Mouse (Mus musculus) cerebellum, adult 2 months (tissue): Measurements from ENCODE around the gene Polr3gl. TPM values are rescaled to one million over a fixed set of nuclear protein-coding genes. Genes with fewer than 3 reads are reported as not detected.
A peak's percentile ranks its signal among the peaks of the same experiment; 100 is the strongest.
"Not testable (repeated sequence)": the region's sequence is repeated elsewhere in the genome, so short reads cannot be mapped to it uniquely, and the experiment has no call there.

Experiments used
- DNase-seq, 2 experiments: peaks; one replicate each; pipeline ENCODE4 v3.0.0; 2021
- H3K27ac ChIP-seq: fragments of 200-500 bp; 2 replicates; pipeline ENCODE4 v1.5.1; 2012; ENCODE audit warnings: low read length, control low read depth, inconsistent platforms; ENCODE audit not compliant: insufficient read depth
- H3K27me3 ChIP-seq: fragments of 200-500 bp; 2 replicates; pipeline ENCODE4 v1.6.1; 2012; ENCODE audit warnings: inconsistent platforms, mild to moderate bottlenecking, low read length, moderate library complexity; ENCODE audit not compliant: control insufficient read depth, insufficient read depth
- H3K4me1 ChIP-seq: fragments of 200-500 bp; 2 replicates; pipeline ENCODE4 v1.6.1; 2011; ENCODE audit warnings: low read length; ENCODE audit not compliant: control insufficient read depth, insufficient read depth
- H3K4me3 ChIP-seq: fragments of 200-500 bp; replicated peaks from 2 replicates; pipeline ENCODE3; 2011; ENCODE audit warnings: mild to moderate bottlenecking, low read depth, low read length, control low read depth; ENCODE audit not compliant: insufficient read depth
- CTCF ChIP-seq: fragments of 200-500 bp; IDR thresholded peaks from 2 replicates; pipeline ENCODE4 v1.5.1; 2011; ENCODE audit warnings: low read depth, mild to moderate bottlenecking, control low read depth, low read length, moderate library complexity, borderline replicate concordance; ENCODE audit not compliant: insufficient read depth
- POLR2A ChIP-seq: fragments of 200-500 bp; IDR thresholded peaks from 2 replicates; pipeline ENCODE4 v1.6.1; 2011; ENCODE audit warnings: low read length, control low read depth, borderline replicate concordance; ENCODE audit not compliant: insufficient read depth
- WGBS: fragments of 180-500 bp; shearing (Covaris S2); methylation state at CpG from one replicate; pipeline ENCODE4 v1.1.7; 2018; 5-methylcytosine and 5-hydroxymethylcytosine counted together
- polyA plus RNA-seq: library from polyadenylated mRNA; depleted of rRNA; stranded (reverse); fragments of >200 nt; gene quantifications from 2 replicates; pipeline ENCODE4 v1.2.3, GENCODE M21; 2012

Gene Polr3gl
- polyA plus RNA-seq, 1 experiment, result 55.5 TPM

GRCm38 (mm10) chr3:96629729-96630600 is 36.0 kb upstream of the Polr3gl start, which contains the start of gene Rbm8a:
TSS of gene Rbm8a (plus strand) at chr3:96629933.
- no peaks in the 10 kb centered on the region; the same call in 1 of the 2 replicates for H3K4me1 ChIP-seq
- H3K27me3 ChIP-seq, result no peaks in the 10 kb centered on the region
- H3K4me3 ChIP-seq, result peak within 1 kb of the TSS; percentile 69
- H3K27ac ChIP-seq, result peak within 1 kb of the TSS; percentile 45
- peak; percentile 97 for TF ChIP-seq POLR2A
- no peak for TF ChIP-seq CTCF
- under 1% methylated on average over 48 of the region's 48 CpGs for WGBS
- peak; percentile 97 for DNase-seq

DNA sequence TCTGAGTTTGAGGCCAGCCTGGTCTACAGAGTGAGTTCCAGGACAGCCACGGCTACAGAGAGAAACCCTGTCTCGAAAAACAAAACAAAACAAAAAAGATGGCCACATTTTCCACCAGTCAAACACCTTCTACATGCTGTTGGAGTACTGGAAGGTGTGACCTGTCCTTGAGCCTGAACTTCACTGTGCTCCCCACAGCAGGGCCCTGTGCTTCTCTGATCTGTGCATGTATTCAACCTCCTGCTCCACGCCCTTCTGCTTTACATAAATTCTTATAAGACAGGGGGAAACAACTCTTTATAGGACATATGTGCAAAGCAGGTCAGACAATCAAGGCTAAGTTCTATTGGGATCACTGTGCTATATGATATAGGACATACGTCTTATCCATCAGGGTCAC is 29.2 kb upstream of the Polr3gl start:
- no peak overlapping the region for H3K4me3 ChIP-seq
- no peak for TF ChIP-seq POLR2A
- no peak for TF ChIP-seq CTCF
- H3K27me3 ChIP-seq, result no peaks in the 10 kb centered on the region
- H3K4me1 ChIP-seq, result no peaks in the 10 kb centered on the region
- WGBS, result 88% methylated on average over 4 of the region's 4 CpGs
- DNase-seq, result no peak
- H3K27ac ChIP-seq, result no peak overlapping the region

- DNase-seq, result no peak
- no peak overlapping the region for H3K27ac ChIP-seq
- TF ChIP-seq POLR2A (no peak), CTCF (no peak)
- H3K27me3 ChIP-seq, result no peaks in the 10 kb centered on the region
- H3K4me3 ChIP-seq, result no peak overlapping the region
- no peaks in the 10 kb centered on the region for H3K4me1 ChIP-seq
- WGBS, result 92% methylated on average over 3 of the region's 3 CpGs
Measured at GRCm38 (mm10) chr3:96617941-96618340, 24.0 kb upstream of the Polr3gl start.

DNA sequence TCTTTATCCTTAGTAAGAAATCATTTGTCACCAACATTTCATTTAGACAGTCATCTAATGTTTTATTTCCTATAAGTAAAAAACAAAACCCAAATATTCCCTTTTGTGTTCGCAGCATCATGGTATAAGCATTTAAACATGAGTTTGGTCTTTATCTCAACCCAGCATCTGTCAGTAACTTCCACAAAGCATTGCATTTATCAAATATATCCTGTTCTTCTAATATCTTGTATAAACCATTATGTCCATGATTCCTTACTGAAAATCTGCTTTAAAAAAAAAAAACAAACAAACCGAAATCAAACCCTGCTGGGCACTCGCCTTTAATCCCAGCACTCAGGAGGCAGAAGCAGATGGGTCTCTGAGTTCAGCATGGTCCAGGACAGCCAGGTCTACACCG is 12.6 kb upstream of the Polr3gl start:
- no peak for DNase-seq
- peak; percentile 2; the same call in 1 of the 2 replicates for TF ChIP-seq CTCF
- no peak for TF ChIP-seq POLR2A
- no peak overlapping the region for H3K27ac ChIP-seq
- WGBS, result 93% methylated on average over 4 of the region's 4 CpGs
- no peaks in the 10 kb centered on the region; the same call in 1 of the 2 replicates for H3K27me3 ChIP-seq
- H3K4me1 ChIP-seq, result peaks cover 10% of the 10 kb centered on the region
- H3K4me3 ChIP-seq, result no peak overlapping the region

GRCm38 (mm10) chr3:96606007-96606406 is 12.0 kb upstream of the Polr3gl start:
- not testable (repeated sequence) for H3K4me3 ChIP-seq, H3K27ac ChIP-seq, DNase-seq, H3K27me3 ChIP-seq
- 94% methylated on average over 4 of the region's 4 CpGs for WGBS
- peaks cover 10% of the 10 kb centered on the region for H3K4me1 ChIP-seq

- H3K27ac ChIP-seq, result no peak overlapping the region
- 12% methylated on average over 5 of the region's 5 CpGs for WGBS
- peaks cover 19% of the 10 kb centered on the region for H3K4me1 ChIP-seq
- peak; percentile 50 to 75 for DNase-seq
- TF ChIP-seq CTCF, result no peak
- H3K27me3 ChIP-seq, result no peaks in the 10 kb centered on the region; the same call in 1 of the 2 replicates
- no peak overlapping the region for H3K4me3 ChIP-seq
Measured at GRCm38 (mm10) chr3:96603311-96603710, 9.3 kb upstream of the Polr3gl start.

DNA sequence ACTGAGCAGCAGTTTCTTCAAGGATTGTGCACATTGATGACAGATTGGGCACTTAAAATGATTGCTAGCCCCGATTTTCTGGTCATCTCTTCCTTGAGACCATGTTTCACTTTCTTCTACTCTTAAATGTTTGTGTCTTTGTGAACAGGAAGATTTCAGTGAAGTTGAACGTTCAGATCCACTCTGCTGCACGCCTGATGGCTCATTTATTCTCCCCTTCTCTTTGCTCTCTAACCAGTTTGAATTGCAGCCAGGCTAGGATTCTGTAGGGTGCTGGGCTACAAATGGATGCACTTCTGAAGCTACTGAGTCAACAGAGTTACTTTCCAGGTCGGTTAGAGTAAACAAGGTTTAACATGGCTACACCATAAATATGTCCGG is 8.7 kb upstream of the Polr3gl start:
- Histone ChIP-seq H3K4me1 (peaks cover 19% of the 10 kb centered on the region), H3K27me3 (no peaks in the 10 kb centered on the region; the same call in 1 of the 2 replicates), H3K27ac (no peak overlapping the region), H3K4me3 (no peak overlapping the region)
- no peak for DNase-seq
- 39% methylated on average over 5 of the region's 5 CpGs for WGBS
- TF ChIP-seq CTCF, result no peak
- TF ChIP-seq POLR2A, result no peak

GRCm38 (mm10) chr3:96601941-96602703 is 8.1 kb upstream of the Polr3gl start:
- Histone ChIP-seq H3K27ac (no peak overlapping the region; the same call in 1 of the 2 replicates), H3K4me1 (peaks cover 19% of the 10 kb centered on the region), H3K4me3 (no peak overlapping the region), H3K27me3 (no peaks in the 10 kb centered on the region; the same call in 1 of the 2 replicates)
- TF ChIP-seq CTCF, result no peak
- TF ChIP-seq POLR2A, result no peak
- 32% methylated on average over 10 of the region's 10 CpGs for WGBS
- peak; percentile 41 to 51 for DNase-seq
